Mouse (Mus musculus): Measurements from ENCODE around the gene Csf3.

DNA sequence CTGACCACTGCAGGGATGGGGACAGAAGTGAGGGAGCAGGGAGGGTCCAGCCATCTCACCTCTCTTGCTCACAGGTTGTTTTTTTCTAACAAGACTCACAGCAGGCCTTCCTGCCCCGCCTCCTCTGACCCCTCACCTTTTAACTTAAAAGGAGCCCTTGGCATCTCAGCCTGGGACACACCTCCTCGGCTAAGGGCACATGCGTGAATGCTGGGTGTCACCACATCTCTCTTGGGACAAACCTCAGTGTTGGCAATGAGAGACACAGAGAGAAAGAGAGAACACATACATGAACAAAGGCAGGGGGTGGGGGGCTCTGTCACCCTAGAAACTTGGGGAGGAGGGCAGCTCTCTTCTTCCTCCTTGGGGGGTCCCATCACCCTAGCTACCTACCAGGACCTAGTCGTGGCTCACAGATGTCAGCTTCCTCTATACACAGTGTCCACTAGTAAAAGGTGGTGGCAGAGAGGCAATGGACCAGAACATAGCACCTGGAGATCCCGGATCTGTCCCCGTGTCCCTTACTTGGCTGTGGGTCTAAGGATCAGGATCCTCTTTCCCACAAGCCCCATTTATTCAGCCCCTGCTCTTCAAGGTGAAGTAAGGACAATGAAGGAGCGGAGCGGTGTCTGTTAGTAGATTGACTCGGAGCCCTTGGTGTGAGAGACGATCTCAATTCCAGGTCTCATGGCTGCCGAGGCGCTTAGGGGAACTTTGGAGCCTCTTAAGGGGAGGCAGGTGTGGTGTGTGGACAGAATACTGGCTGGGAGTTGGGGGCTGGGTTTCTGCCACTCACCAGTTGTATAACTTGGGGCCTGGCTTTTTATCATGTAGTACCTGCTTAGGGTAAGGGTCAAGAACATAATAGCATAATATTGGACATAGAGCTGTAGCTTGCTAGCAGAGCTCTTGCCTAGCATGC lies 45.1 kb downstream of the Csf3 start:
- TF ChIP-seq POLR2A (IDR thresholded peaks at IDR 0.05; ENCODE audit: insufficient read depth, low read depth, low read length): no peak
- no peak for TF ChIP-seq EP300 (IDR thresholded peaks at IDR 0.05; ENCODE audit: insufficient read depth, low read depth, low read length)
